Comparison of ENCODE assay signal across 30 mouse cellular contexts in the genomic region with DNA sequence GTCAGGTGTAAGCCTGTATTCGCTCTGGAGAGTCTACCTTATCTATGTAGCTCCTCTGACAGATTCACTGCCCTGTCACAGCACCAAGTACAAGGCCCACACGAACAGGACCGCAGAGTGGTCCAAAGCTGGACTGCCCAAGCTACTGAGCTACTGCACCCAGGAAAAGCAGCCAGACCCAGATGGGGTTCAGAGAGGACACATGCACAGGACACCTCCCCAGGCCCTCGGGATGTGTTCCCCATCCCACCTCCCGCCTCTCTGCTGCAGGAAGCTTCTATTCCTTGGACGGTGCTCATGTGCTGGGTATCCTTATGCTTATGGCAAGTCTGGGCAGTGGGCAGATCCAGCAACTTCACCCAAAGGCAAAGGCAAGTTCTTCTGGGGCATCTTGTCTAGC. TPM values are rescaled to one million over a fixed set of nuclear protein-coding genes. Genes with fewer than 3 reads are reported as not detected.
DNase-seq lines count a peak whose midpoint lies in the region; ATAC-seq and TF ChIP-seq lines count a peak whose summit lies in the region.
"Had no signal": no experiment of that assay in that cellular context is flagged by ENCODE, and none has a peak within 500 bp of the region (broad histone marks: within the 10 kb centered on the region; RNA-seq: fewer than 3 reads in every experiment).

No protein-coding gene starts in this region.

- peak overlapping the region; percentile 45; the same call in 1 of the 2 replicates for H3K27ac ChIP-seq in hindbrain, embryonic 10.5 days
- no peak overlapping the region for H3K27ac ChIP-seq in hindbrain, postnatal 0 days
- H3K27ac ChIP-seq in lung, embryonic 16.5 days (ENCODE audit: low read length), result no peak overlapping the region; the same call in 1 of the 2 replicates
- H3K27ac ChIP-seq in embryonic facial prominence, embryonic 11.5 days (replicated peaks; ENCODE audit: low read depth, low read length), result no peak overlapping the region
- H3K27ac ChIP-seq: limb, embryonic 13.5 days; liver, embryonic 12.5 days; stomach, postnatal 0 days had no signal

- no peak overlapping the region for H3K9ac ChIP-seq in hindbrain, postnatal 0 days (replicated peaks; ENCODE audit: low read length)
- H3K9ac ChIP-seq in lung, embryonic 16.5 days (ENCODE audit: low read length), result no peak overlapping the region
- no peak overlapping the region for H3K9ac ChIP-seq in embryonic facial prominence, embryonic 11.5 days (replicated peaks; ENCODE audit: low read length)
- H3K9ac ChIP-seq: limb, embryonic 13.5 days; liver, embryonic 12.5 days; liver, postnatal 0 days had no signal

- no peak for TF ChIP-seq CTCF in hindbrain, postnatal 0 days (IDR thresholded peaks at IDR 0.05; ENCODE audit: low read depth)
- no peak for TF ChIP-seq CTCF in lung, adult 2 months (IDR thresholded peaks at IDR 0.05; ENCODE audit: insufficient read depth, low read length)

- H3K27me3 ChIP-seq in hindbrain, embryonic 10.5 days (ENCODE audit: insufficient read depth, poor library complexity, severe bottlenecking), result no peaks in the 10 kb centered on the region
- no peaks in the 10 kb centered on the region for H3K27me3 ChIP-seq in hindbrain, postnatal 0 days (ENCODE audit: insufficient read depth, low read length)
- H3K27me3 ChIP-seq in lung, embryonic 16.5 days (ENCODE audit: control insufficient read depth, insufficient read depth, low read depth, low read length), result no peaks in the 10 kb centered on the region
- no peaks in the 10 kb centered on the region for H3K27me3 ChIP-seq in embryonic facial prominence, embryonic 11.5 days (ENCODE audit: control insufficient read depth, insufficient read depth, low read length)
- H3K27me3 ChIP-seq: limb, embryonic 13.5 days; liver, embryonic 12.5 days had no signal

- H3K4me1 ChIP-seq in hindbrain, embryonic 10.5 days (replicated peaks), result peaks cover 56% of the 10 kb centered on the region
- peaks cover 14% of the 10 kb centered on the region; the same call in 1 of the 2 replicates for H3K4me1 ChIP-seq in hindbrain, postnatal 0 days (ENCODE audit: insufficient read depth, low read length)
- peaks cover 34% of the 10 kb centered on the region for H3K4me1 ChIP-seq in lung, embryonic 16.5 days (replicated peaks; ENCODE audit: control insufficient read depth, insufficient read depth, low read length)
- H3K4me1 ChIP-seq in lung, adult 2 months (ENCODE audit: control insufficient read depth, insufficient read depth, low read length), result peaks cover 33% of the 10 kb centered on the region
- no peaks in the 10 kb centered on the region for H3K4me1 ChIP-seq in embryonic facial prominence, embryonic 11.5 days (ENCODE audit: control insufficient read depth, insufficient read depth, low read length)

- no peak for DNase-seq in hindbrain, embryonic 10.5 days (ENCODE audit: low spot score)
- no peak for DNase-seq in hindbrain, postnatal 0 days (ENCODE audit: low spot score)
- no peak for DNase-seq in lung, adult 2 months
- no peak for DNase-seq in embryonic facial prominence, embryonic 11.5 days (ENCODE audit: low spot score)
- no peak for DNase-seq in kidney, postnatal 14 days
- no peak for DNase-seq in cerebellum, postnatal 4 days (ENCODE audit: low spot score in 2 of 2)
- DNase-seq: adrenal gland, adult 2 months; adrenal gland, postnatal 36 days; B cell, adult 2 months; cerebellum, adult 9-10 months; cerebellum, postnatal 36 days; embryo, embryonic 11 days; kidney, adult 9 months; kidney, postnatal 25 days; liver, postnatal 0 days; lung, postnatal 14 days; right cerebral cortex, postnatal 25 days; thymus, adult 18-20 months; thymus, postnatal 25 days had no signal

- no peaks in the 10 kb centered on the region for H3K36me3 ChIP-seq in hindbrain, embryonic 10.5 days
- H3K36me3 ChIP-seq in hindbrain, postnatal 0 days (ENCODE audit: insufficient read depth, low read length), result no peaks in the 10 kb centered on the region
- peaks cover 5% of the 10 kb centered on the region; the same call in 1 of the 2 replicates for H3K36me3 ChIP-seq in lung, embryonic 16.5 days (ENCODE audit: control insufficient read depth, insufficient read depth, low read length)
- no peaks in the 10 kb centered on the region for H3K36me3 ChIP-seq in embryonic facial prominence, embryonic 11.5 days (replicated peaks; ENCODE audit: control insufficient read depth, insufficient read depth, low read depth, low read length)
- H3K36me3 ChIP-seq: liver, embryonic 12.5 days had no signal

- no peak overlapping the region for H3K4me3 ChIP-seq in hindbrain, embryonic 10.5 days
- no peak overlapping the region for H3K4me3 ChIP-seq in hindbrain, postnatal 0 days (ENCODE audit: low read length)
- H3K4me3 ChIP-seq in lung, embryonic 16.5 days (ENCODE audit: low read length), result no peak overlapping the region
- no peak overlapping the region for H3K4me3 ChIP-seq in lung, adult 2 months (replicated peaks; ENCODE audit: extremely low read depth, low read depth, low read length)
- H3K4me3 ChIP-seq in embryonic facial prominence, embryonic 11.5 days (ENCODE audit: low read depth, low read length), result no peak overlapping the region
- H3K4me3 ChIP-seq: erythroblast, embryonic 14.5 days; limb, embryonic 13.5 days; liver, embryonic 12.5 days had no signal

- H3K9me3 ChIP-seq in hindbrain, embryonic 10.5 days, result no peaks in the 10 kb centered on the region
- H3K9me3 ChIP-seq in hindbrain, postnatal 0 days (ENCODE audit: low read length), result no peaks in the 10 kb centered on the region
- no peaks in the 10 kb centered on the region for H3K9me3 ChIP-seq in lung, embryonic 16.5 days (ENCODE audit: control insufficient read depth, low read length)
- H3K9me3 ChIP-seq in embryonic facial prominence, embryonic 11.5 days (replicated peaks; ENCODE audit: control insufficient read depth, low read length), result no peaks in the 10 kb centered on the region
- H3K9me3 ChIP-seq: limb, embryonic 13.5 days; liver, embryonic 12.5 days had no signal

- no peak for ATAC-seq in hindbrain, postnatal 0 days
- peak; percentile 24; the same call in 1 of the 2 replicates for ATAC-seq in lung, embryonic 16.5 days (ENCODE audit: low read depth)
- ATAC-seq in embryonic facial prominence, embryonic 11.5 days (replicated peaks; ENCODE audit: insufficient number of reproducible peaks, low FRiP score, low TSS enrichment, low read depth), result 0 out of 2 replicates have a peak, but pooled peaks have one; percentile 15
- ATAC-seq: activated CD4-positive, CD25-positive, alpha-beta regulatory T cell, adult 4 months; forebrain, embryonic 16.5 days; intestine, postnatal 0 days; liver, embryonic 12.5 days; liver, postnatal 0 days; midbrain, embryonic 16.5 days had no signal

- WGBS in hindbrain, embryonic 10.5 days, result 91% methylated on average over 6 of the region's 6 CpGs
- 94% methylated on average over 6 of the region's 6 CpGs for WGBS in hindbrain, postnatal 0 days
- WGBS in lung, embryonic 16.5 days, result 91% methylated on average over 6 of the region's 6 CpGs
- WGBS in lung, adult 2 months, result 83% methylated on average over 6 of the region's 6 CpGs
- 97% methylated on average over 6 of the region's 6 CpGs for WGBS in embryonic facial prominence, embryonic 11.5 days

- H3K4me2 ChIP-seq in hindbrain, postnatal 0 days (ENCODE audit: low read depth, low read length), result no peak overlapping the region
- no peak overlapping the region for H3K4me2 ChIP-seq in lung, embryonic 16.5 days (ENCODE audit: low read depth, low read length)
- no peak overlapping the region for H3K4me2 ChIP-seq in embryonic facial prominence, embryonic 11.5 days (ENCODE audit: low read depth, low read length)
- H3K4me2 ChIP-seq: heart, embryonic 11.5 days; limb, embryonic 13.5 days; liver, embryonic 12.5 days; midbrain, embryonic 11.5 days had no signal

- no peak for TF ChIP-seq POLR2A in lung, adult 2 months (IDR thresholded peaks at IDR 0.05; ENCODE audit: borderline replicate concordance, extremely low read depth, low read depth, low read length)

RNA-seq across cellular contexts. Expression of gene Tgfbr2, which starts 34.7 kb away (rescaled TPM):
- polyA plus RNA-seq in hindbrain, embryonic 10.5 days (2016; fragmentation: Nextera tagmentation; extraction: Ambion mirVana), result 8.3 and 8.4 TPM in 2 replicates
- total RNA-seq in hindbrain, postnatal 0 days (2014; rRNA removed), result 21.7 and 23.1 TPM in 2 replicates
- polyA plus RNA-seq in hindbrain, postnatal 0 days (2015; fragmentation: Nextera tagmentation; extraction: Ambion mirVana), result 7.2 and 7.7 TPM in 2 replicates
- polyA plus RNA-seq in lung, embryonic 16.5 days (2015; fragmentation: Nextera tagmentation; extraction: Ambion mirVana), result 58.0 and 58.2 TPM in 2 replicates
- polyA plus RNA-seq in lung, adult 2 months (2012; rRNA removed), result 135 and 146 TPM in 2 replicates
- polyA plus RNA-seq in embryonic facial prominence, embryonic 11.5 days (2014; fragmentation: Nextera tagmentation; extraction: Ambion mirVana), result 11.5 and 12.8 TPM in 2 replicates
